Mouse (Mus musculus): ENCODE measurements around the gene Slc12a5. TPM values are rescaled to one million over a fixed set of nuclear protein-coding genes. Genes with fewer than 3 reads are reported as not detected.

The Slc12a5 gene
- polyA plus RNA-seq, 3 experiments from 2014 or later, result 0.21 to 0.33 TPM; not detected in 1

DNA sequence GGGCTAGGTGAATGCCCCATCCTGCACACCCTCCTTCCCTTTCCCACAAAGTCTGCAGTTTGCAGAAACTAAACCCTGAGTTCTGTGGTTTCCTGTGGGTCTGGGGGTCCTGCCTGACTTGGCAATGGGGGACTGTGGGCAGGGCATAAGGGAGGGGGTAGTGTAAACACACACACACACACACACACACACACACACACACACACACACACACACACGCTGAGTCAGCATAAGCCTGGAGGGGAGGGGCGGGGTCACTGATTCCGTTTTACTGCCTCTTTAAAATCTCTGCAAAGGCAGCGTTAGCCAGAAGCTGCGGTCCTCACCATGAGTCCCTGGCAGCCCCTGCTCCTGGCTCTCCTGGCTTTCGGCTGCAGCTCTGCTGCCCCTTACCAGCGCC lies 12.7 kb upstream of the Slc12a5 start:
- no peak for ATAC-seq

DNA sequence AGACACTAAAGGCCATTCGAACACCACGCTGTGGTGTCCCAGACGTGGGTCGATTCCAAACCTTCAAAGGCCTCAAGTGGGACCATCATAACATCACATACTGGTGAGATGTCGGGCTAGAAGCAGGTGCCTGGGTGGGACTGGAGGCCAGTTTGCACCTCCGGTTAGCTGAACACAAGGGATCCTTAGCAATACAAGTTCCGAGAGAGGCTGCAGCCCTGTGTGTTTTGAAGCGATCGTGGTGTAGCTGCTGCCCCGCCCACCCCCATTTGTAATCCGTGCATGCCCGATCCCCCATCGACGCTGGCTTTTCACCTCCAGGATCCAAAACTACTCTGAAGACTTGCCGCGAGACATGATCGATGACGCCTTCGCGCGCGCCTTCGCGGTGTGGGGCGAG lies 11.6 kb upstream of the Slc12a5 start:
- ATAC-seq, result no peak

DNA sequence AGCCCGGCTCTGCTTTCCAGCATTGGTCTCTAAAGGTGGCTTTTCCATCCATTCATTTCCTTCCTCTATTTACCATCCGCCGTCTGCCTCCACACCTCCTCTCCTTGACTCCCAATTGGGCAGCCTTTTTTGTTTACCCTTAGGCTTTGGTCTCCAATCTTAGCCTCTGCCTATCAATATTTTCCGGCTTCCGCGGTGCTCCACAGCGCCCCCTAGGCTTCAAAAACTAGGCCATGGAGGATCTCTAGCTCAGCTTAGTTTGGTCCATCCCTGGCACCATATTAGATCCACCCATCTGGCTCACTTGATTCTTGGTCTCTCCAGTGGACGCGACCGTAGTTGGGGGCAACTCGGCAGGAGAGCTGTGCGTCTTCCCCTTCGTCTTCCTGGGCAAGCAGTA lies 10.1 kb upstream of the Slc12a5 start:
- ATAC-seq, result no peak

DNA sequence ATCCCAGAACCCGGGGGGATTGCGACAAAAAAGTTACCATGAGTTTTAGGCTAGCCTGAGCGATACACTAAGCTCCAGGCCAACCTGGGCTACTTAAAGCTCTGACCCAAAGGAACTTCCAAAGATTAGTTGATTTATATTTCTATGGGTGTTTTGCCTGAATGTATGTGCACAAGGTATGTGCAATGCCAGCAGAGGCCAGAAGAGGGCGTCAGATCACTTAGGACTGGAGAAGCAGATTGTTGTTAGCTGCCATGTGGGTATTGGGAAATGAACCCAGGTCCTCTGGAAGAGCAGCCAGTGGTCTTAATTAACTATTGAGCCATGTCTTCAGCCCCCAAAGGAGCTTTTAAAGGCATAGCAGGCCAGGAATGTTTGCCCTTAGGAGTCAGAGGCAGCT lies 8.9 kb upstream of the Slc12a5 start:
- no peak for ATAC-seq

DNA sequence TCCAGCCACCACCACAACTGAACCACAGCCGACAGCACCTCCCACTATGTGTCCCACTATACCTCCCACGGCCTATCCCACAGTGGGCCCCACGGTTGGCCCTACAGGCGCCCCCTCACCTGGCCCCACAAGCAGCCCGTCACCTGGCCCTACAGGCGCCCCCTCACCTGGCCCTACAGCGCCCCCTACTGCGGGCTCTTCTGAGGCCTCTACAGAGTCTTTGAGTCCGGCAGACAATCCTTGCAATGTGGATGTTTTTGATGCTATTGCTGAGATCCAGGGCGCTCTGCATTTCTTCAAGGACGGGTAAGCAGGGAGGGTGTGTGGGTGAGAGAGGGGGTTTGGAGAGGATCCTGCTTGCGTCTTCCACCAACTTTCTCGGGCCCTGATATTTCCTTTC lies 8.2 kb upstream of the Slc12a5 start:
- no peak for ATAC-seq

DNA sequence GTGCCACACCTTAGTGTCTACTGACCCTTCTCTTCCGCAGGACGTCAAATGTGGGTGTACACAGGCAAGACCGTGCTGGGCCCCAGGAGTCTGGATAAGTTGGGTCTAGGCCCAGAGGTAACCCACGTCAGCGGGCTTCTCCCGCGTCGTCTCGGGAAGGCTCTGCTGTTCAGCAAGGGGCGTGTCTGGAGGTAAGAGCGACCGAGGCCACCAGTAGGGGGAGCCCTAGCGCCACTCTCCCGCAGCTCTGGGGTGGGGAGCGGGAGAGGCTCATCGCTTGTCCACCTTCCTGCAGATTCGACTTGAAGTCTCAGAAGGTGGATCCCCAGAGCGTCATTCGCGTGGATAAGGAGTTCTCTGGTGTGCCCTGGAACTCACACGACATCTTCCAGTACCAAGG lies 7.4 kb upstream of the Slc12a5 start:
- ATAC-seq, result peak; percentile 74

DNA sequence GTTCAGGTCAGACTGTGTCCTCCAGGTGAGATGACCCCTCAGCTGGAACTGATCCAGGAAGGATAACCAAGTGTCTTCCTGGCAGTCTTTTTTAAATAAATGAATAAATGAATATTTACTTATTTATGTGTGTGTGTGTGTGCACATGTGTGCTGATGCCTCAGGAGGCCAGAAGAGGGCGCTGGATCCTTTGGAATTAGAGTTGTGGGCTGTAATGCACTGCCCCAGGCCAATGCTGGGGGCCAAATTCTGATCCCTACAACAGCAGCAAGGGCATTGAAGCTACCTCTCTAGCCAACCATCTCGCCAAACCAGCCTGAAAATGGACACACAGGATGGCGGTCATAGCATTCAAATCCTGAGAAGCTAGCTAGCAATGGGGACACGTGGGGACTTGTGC lies 4.9 kb upstream of the Slc12a5 start:
- no peak for ATAC-seq

DNA sequence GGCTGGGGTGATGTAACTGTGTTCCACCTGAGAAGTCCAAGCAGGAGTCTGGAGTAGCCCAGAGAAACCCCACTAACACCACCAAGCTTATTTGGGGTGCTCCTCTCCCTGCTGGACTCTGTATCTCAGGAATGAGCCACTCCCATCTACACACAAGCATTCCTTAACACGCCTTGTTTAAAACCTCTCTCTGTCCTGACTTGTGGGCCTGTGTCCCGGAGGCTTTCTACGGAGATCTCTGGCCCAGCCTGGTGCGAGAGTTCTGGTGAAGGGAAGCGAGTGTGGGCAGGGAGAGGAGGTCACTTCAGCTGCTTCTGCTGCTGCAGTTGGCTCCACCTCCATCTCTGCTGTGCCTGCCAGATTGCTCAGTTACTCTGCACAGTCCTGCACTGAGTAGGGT lies 4.4 kb upstream of the Slc12a5 start:
- ATAC-seq, result no peak

DNA sequence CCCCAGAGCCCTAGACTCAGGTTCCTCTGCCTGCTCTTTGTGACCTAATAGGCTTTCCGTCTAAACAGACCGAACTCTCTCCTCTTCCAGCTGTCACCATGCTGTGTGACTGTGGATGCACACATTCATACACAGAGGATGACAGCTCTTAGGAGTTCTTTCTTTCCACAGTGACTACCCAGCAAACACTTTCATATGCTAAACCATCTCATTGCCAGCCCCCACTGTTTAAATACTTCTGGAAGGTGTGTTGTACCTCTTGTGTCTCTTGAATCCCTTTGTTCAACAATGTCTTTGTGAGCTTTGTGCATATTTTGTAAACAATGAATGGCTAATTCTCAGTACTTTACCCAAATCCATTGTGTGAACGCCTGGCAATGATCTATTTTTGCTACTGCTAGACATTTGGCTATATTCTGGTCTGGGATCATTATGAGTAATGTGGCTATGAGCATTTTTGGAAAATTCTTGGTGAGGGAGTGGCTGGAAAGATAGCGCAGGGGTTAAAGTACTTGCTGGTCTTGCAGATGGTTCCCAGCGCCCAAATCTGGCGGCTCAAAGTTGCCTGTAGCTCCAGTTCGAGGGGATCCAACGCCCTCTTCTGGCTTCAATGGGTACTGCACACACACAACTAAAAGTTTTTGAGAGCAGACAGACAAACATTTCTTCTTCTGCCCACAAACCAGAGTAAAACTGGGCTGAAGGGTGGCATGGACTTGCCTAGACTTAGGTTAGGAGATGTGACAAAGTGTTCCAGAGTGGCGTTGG lies 2.9 kb upstream of the Slc12a5 start:
- no peak for ATAC-seq

DNA sequence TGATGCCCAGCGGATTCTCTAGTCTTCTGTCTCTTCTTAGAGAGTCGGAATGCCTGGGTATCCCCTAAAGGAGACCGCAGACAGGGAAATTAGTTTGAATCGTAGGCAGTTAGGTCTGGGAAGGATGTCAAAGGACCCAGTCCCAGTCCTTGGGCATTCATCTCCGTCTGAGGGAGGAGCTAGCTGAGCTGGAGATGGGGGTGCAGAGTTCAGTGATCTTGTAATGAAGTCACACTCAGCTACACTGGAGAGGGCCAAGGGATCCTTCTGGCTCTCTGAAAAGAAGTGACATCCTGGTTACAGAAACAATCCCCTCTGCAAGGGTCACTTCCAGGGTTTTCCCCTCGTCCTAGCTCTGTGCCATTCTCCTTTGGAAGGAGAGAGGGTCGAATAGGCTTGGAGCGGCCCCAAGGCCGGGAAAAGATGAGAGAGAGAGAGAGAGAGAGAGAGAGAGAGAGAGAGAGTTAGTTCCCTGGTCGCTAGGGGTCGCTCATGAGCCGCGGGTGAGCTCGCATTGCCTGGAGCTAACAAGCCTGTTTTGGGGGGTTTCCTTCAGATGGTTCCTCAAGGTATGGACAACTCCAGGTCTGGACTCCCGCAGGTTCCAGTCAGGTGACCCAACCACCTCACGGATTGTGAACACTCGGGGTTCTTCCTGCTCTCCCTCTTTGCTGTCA lies 1.0 kb downstream of the Slc12a5 start:
- peak; percentile 52 for ATAC-seq

DNA sequence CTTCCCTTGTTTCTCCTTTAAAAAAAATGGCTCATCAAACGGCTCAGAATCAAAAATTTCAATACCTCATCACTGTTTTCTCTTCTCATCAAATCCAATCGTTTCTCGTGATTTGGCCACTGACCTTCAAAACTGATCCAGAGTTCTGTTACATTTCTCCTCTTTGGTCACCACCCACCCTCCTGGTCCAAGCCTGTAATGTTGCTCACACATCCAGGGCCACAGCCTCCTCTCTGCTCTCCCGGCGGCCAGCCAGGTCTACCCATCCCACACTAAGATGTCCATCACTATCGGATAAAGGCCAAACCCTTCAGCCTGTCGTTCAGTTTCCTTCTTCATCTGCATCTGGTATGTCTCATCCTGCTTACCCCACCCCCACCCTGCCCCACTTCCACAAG lies 1.6 kb downstream of the Slc12a5 start:
- no peak for ATAC-seq

DNA sequence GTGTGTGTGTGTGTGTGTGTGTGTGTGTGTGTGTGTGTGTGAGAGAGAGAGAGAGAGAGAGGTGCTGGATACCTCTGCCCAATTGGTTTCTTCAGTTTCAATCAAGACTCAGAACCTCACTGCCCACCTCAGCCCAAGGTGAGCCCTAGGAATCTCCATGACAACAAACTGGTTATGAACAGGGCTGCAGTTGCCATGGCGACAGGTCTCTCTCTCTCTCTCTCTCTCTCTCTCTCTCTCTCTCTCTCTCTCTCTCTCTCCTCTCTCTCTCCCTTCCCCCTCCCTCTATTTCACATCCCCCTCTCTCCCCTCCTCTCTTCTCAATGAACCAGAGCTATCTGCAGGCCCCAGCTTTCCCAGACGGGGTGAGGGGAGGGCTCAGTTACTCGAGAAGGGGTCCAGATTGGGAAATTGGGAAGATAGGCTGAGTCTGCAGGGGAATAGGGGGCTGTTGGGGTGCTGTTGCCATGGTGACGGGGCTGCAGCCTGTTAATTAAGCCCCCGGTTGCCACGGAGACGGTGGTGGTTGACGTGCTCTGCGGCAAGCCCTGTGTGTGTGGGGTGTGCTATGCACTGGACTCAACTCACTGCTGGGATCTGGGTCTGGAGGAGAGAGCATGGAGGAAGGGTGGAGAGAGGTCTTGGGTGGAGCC lies 3.8 kb downstream of the Slc12a5 start:
- no peak for ATAC-seq

DNA sequence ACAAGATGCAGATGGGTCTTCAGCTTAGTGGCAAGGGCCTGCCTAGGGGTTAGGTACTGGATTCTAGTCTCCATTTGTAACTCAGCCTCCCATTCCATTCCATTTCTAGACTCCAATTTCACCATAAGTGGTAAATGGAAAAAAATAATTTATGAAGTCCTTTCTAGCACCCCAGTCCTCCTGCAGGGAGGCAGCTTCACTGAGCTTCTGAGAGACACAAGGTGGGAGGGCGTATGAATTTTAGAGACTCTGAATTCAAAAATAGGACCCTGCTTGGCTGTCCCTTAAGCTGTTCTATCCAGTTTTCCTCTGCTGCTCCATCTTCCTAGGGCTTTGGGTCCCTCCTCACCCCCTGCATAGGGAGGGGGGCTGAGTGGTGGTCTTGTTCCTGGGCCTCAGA lies 4.4 kb downstream of the Slc12a5 start:
- ATAC-seq, result no peak

DNA sequence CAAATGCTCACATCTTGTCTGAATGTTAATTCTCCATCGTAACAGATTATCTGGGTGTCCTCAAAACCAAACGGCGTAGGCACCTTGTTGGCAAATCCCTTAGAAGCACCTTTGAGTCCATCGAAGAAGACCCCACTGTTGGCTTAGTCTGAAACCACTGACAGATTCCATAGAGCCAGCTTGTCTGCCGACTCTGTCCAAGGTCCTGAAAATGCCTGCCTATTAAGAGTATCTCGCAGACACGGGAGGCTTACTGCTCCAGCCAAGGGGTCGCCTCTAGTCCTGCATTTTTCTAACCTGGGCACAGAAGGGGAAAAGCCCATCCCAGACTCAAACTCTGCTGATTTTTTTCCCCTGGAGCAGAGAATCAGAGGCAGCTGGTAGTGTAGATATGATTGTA lies 5.8 kb downstream of the Slc12a5 start:
- ATAC-seq, result no peak

DNA sequence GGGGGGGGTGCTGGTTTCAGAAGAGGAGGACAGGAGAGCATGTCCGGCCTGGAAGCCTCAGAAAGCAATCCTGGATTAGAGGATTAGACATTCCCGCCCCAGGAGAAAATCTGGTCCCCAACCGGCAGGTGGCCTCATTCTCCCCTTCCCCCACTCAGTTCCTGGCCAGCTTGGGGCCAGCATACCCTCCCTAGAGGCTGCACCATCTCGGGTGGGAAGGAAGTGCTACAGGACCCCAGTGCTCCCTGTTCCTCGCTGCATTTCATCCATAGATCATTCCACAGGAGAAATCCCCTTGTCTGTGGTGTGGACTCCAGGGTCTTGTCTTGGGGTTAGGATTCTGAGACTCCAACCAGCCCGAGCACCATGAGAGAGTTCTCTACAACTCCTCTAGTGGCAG lies 6.6 kb downstream of the Slc12a5 start:
- ATAC-seq, result no peak

DNA sequence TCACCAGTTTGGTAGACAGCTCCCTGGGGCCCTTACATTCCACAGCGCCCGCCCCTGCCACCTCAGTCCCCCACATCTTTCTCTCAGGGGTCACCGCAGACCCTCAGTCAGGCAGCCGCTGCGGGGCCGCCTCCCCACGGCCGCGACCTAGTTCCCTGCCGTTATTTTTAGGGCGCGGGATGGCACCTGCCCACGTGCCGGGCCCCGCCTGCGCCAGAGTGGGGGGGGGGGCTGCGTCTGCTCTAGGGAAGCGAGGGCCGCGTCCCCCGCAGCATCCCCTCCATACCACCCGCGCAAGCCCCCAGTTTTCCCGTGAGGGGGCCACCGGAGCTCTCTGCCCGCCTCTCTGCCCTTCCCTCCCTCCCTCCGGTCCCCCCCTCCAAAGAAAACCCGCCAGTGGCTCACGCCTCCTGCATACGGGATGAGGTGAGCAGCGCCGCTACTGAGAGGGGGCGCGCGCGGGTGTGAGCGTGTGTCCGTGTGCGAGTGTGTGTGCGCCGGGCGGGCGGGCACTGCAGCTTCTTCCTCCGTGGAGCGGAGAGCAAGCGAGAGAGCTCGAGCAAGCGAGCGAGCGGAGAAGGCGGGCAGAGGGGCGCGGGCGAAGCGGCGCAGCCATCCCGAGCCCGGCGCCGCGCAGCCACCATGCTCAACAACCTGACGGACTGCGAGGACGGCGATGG lies 7.3 kb downstream of the Slc12a5 start:
- no peak for ATAC-seq

DNA sequence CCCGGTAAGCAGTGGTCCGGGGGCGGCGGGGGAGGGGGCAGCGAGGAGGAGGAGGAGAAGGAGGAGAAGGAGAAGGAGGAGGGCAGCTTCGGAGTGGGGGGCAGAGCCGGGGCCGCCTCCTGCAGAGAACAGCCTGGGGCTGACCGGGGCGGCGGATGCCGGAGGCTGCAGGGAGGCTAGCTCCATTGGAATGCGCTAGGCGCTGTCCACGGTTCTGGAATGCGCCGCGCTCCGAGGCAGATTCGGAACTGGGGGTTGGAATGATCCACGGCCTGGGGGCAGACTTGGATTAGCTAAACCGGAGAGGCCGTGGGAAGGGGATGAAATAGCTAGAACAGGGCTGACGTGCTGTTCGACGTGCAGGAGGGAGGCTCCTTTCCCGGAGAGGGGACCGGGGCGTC lies 7.8 kb downstream of the Slc12a5 start:
- no peak for ATAC-seq

DNA sequence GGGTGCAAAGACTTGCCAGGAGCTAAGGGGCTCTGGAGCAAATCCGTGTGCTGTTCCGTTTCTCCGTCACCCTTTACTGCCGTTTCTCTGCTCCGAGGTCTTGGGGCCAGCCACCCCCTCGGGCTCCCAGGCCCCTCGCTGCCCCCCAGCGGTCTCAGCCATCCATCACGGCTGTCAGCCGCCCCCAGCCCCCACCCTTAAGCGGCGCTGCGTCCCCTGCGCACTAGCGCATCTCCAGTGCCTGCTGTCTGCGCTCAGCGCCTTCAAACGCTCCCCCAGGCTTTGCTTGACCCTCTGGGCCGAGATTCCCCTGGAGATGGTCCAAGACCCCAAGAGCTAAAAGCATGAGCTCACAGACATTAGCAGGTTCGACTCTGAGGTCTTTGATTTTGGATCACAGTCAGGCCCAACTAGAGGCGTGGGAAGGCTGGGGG lies 8.8 kb downstream of the Slc12a5 start:
- no peak for ATAC-seq

DNA sequence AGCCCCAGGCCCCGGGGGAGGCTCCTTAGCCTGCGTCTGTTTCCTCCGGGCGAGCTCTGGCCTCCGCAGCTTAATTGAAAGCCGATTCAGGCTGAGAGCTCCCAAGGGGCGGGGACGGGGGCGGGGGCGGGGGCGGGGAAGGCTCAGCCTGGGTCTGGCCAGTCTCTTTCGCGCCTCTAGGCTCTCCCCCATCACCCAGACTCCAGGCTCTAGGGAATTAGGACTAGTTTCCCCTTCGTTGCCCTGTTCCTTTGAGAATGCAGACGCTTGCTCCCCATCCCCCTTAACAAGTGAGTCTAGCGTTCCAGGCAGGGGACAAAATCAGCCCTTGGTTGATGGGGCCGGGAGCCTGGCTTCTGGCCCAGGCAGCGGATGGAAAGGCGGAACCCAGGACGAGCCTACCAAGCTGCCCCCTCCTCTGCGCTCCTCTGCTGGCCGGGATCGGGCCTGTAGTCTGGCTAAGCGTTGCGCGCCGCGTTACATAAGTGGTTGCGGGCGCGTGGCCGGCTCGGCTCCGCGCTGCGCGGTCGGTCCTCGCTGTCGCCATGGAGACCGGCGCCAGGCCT lies 10.1 kb downstream of the Slc12a5 start:
- no peak for ATAC-seq

DNA sequence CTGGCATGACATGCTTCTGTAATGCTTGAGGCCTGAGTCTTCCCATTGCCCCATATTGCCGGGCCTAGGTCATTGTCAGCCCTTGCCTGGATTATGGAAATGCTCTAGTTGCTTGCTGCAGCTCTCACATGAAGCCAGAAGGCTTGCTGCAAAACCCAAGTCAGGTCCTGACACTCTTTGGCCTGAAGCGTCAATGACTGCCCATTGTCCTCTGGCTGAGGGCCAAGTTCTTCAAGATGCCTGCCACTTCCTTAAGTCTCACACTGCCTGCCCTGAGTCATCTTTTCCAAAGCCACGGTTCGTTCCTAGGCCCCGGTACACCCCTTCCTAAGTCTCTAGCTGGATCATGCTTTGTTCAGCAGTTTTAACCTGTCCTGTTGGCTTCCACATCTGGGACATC lies 12.0 kb downstream of the Slc12a5 start:
- ATAC-seq, result no peak

DNA sequence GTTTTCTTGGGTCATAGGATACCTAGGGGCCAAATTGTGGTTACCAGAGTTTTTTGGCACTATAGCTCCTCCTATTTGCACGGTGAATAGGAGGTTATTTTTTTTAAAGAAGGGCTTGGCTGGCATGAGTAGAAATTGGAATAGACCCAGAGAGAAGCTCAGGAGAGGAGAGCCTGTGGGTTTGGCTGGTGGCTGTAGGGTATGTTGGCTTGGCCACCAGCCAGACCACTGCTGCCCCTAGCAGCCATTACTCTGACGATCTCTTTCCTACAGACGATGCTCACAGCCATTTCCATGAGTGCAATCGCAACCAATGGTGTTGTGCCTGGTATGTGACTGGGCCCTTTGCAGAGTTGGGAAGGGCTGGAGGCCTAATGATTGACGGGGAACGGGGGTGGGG lies 15.0 kb downstream of the Slc12a5 start:
- no peak for ATAC-seq

DNA sequence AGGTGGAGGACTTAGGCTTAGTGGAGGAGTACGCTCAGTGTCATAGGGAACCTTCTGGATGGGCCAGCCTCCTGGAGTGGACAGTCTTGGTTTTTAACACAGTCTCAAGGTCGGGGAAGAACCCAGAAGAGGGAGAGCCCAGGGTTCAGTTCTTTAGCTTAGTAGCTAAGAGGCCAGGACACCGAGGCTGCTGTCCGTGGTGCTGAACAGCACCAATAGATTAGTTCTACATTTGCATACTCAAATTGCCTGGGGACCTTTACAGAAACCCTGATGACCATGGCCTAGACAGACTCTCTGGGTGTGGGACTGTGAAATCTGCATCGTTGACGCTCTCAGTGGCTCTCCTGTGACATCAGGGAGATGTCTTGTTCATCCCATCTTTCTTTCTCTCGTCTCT lies 19.1 kb downstream of the Slc12a5 start:
- no peak for ATAC-seq

DNA sequence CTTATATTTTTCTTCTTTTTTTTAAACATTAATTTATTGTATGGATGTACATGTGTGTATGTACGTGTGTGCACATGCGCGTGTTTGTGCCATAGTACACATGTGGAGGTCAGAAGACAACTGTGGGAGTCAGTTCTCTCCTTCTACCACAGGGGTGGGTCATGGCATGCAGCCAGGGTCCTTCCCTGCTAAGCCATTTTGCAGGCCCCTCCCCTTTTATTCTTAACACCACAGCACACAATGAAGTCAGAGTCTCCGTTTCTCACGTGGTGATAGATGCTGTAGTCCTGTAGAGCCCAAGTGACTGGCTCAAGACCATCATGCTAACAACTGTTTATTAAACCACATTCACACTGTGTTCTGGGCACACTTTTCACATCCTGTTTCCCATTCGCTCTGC lies 25.4 kb downstream of the Slc12a5 start:
- no peak for ATAC-seq

All from inflammation-experienced regulatory T-cells, adult 6 months (primary cell).